Comparison of ENCODE assay signal across 10 mouse cellular contexts in the genomic region with DNA sequence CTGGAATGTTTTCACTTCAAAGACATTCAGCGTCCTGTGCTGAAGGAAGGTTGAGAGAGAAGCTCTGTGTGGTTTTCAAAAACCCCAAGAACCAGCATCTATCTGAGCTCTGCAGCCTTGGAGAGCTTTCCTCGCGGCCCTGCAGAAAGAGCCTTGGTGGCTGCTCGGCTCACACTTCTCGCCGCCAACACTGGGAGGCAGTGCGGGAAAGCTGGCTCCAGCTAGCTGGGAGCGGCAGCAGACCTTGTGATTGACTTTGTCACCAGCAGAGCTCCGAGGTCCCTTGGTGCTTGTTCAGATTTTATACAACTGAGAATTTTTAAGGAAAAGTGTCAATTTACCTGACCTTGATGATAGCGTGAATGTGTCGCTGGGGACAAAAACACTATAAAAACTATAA.
DNase-seq lines count a peak whose midpoint lies in the region; ATAC-seq and TF ChIP-seq lines count a peak whose summit lies in the region.
"Had no signal": no experiment of that assay in that cellular context is flagged by ENCODE, and none has a peak within 500 bp of the region (broad histone marks: within the 10 kb centered on the region; RNA-seq: fewer than 3 reads in every experiment).

No protein-coding gene starts in this region.

- no peaks in the 10 kb centered on the region for H3K9me3 ChIP-seq in hindbrain, embryonic 10.5 days
- H3K9me3 ChIP-seq in hindbrain, embryonic 16.5 days (ENCODE audit: control insufficient read depth, low read length): no peaks in the 10 kb centered on the region
- H3K9me3 ChIP-seq in lung, embryonic 14.5 days (ENCODE audit: low read depth, low read length): no peaks in the 10 kb centered on the region
- H3K9me3 ChIP-seq: liver, embryonic 15.5 days had no signal

- H3K36me3 ChIP-seq in hindbrain, embryonic 10.5 days: no peaks in the 10 kb centered on the region
- H3K36me3 ChIP-seq in hindbrain, embryonic 16.5 days (ENCODE audit: control insufficient read depth, insufficient read depth, low read length): no peaks in the 10 kb centered on the region
- H3K36me3 ChIP-seq in lung, embryonic 14.5 days (ENCODE audit: insufficient read depth): no peaks in the 10 kb centered on the region
- H3K36me3 ChIP-seq: G1E; liver, embryonic 15.5 days had no signal

- no peak overlapping the region for H3K27ac ChIP-seq in hindbrain, embryonic 10.5 days
- no peak overlapping the region for H3K27ac ChIP-seq in hindbrain, embryonic 16.5 days (ENCODE audit: low read depth, low read length)
- no peak overlapping the region for H3K27ac ChIP-seq in lung, embryonic 14.5 days (ENCODE audit: low read depth)
- H3K27ac ChIP-seq: liver, embryonic 15.5 days had no signal

- H3K27me3 ChIP-seq in hindbrain, embryonic 10.5 days (ENCODE audit: insufficient read depth, poor library complexity, severe bottlenecking): peaks cover 82% of the 10 kb centered on the region
- H3K27me3 ChIP-seq in hindbrain, embryonic 16.5 days (replicated peaks; ENCODE audit: control insufficient read depth, insufficient read depth, low read length): peaks cover 29% of the 10 kb centered on the region
- H3K27me3 ChIP-seq in lung, embryonic 14.5 days (ENCODE audit: insufficient read depth, low read length): peaks cover 33% of the 10 kb centered on the region
- H3K27me3 ChIP-seq: liver, embryonic 15.5 days had no signal

- no peak overlapping the region for H3K4me3 ChIP-seq in hindbrain, embryonic 10.5 days
- no peak overlapping the region for H3K4me3 ChIP-seq in hindbrain, embryonic 16.5 days (ENCODE audit: low read length)
- no peak overlapping the region for H3K4me3 ChIP-seq in lung, embryonic 14.5 days (ENCODE audit: low read depth, low read length)
- H3K4me3 ChIP-seq: liver, embryonic 15.5 days had no signal

- no peak overlapping the region for H3K4me2 ChIP-seq in hindbrain, embryonic 16.5 days (ENCODE audit: low read length)
- peak overlapping the region; percentile 36 for H3K4me2 ChIP-seq in lung, embryonic 14.5 days
- H3K4me2 ChIP-seq: liver, embryonic 15.5 days had no signal

- no peak for ATAC-seq in hindbrain, embryonic 16.5 days
- ATAC-seq in lung, embryonic 14.5 days (ENCODE audit: insufficient read depth): peak; percentile 88

- peak; percentile 81 for TF ChIP-seq CTCF in lung, embryonic 14.5 days (IDR thresholded peaks at IDR 0.05; ENCODE audit: low read depth)

- no peak overlapping the region for H3K9ac ChIP-seq in hindbrain, embryonic 16.5 days (ENCODE audit: low read depth, low read length)
- H3K9ac ChIP-seq in lung, embryonic 14.5 days: no peak overlapping the region
- H3K9ac ChIP-seq: liver, embryonic 15.5 days had no signal

- peak; percentile 72 for DNase-seq in hindbrain, embryonic 10.5 days (ENCODE audit: low spot score)
- peak; percentile 40 to 50 for DNase-seq in cerebellum, postnatal 36 days
- DNase-seq in frontal cortex, postnatal 36 days (ENCODE audit: low spot score in 2 of 2): peak; percentile 45 to 62
- DNase-seq in kidney, postnatal 25 days: peak; percentile 50 to 57
- peak; percentile 87 for DNase-seq in lung, embryonic 14.5 days
- DNase-seq in retina, postnatal 1 day: peak; percentile 60
- DNase-seq in c-Kit-positive CD71-positive TER-119-positive erythroid progenitor cells, embryonic 14.5 days (ENCODE audit: low spot score): no peak

- H3K4me1 ChIP-seq in hindbrain, embryonic 10.5 days (replicated peaks): peaks cover 17% of the 10 kb centered on the region
- no peaks in the 10 kb centered on the region for H3K4me1 ChIP-seq in hindbrain, embryonic 16.5 days (ENCODE audit: control insufficient read depth, insufficient read depth, low read depth, low read length)
- H3K4me1 ChIP-seq in lung, embryonic 14.5 days (ENCODE audit: insufficient read depth): no peaks in the 10 kb centered on the region
- H3K4me1 ChIP-seq: liver, embryonic 15.5 days had no signal

- 10% methylated on average over 11 of the region's 11 CpGs for WGBS in hindbrain, embryonic 10.5 days
- WGBS in hindbrain, embryonic 16.5 days: 13% methylated on average over 11 of the region's 11 CpGs
- 2% methylated on average over 11 of the region's 11 CpGs for WGBS in lung, embryonic 14.5 days
